Mouse (Mus musculus) heart, embryonic 15.5 days (tissue): Measurements from ENCODE around the gene Atp5d. TPM values are rescaled to one million over a fixed set of nuclear protein-coding genes. Genes with fewer than 3 reads are reported as not detected.

Source experiments
- ATAC-seq: fragments of 200-750 bp; cut with Nextera tagmentation; replicated peaks from 2 replicates; pipeline ENCODE4 v1.8.0; 2017; ENCODE audit warnings: low read depth, moderate TSS enrichment; ENCODE audit not compliant: insufficient number of reproducible peaks, insufficient read depth, low FRiP score
- H3K27ac ChIP-seq: fragments of 300-500 bp; sonication (generic); 2 replicates; pipeline ENCODE4 v1.5.1; 2015; ENCODE audit warnings: mild to moderate bottlenecking, inconsistent platforms
- H3K27me3 ChIP-seq: fragments of 300-500 bp; sonication (generic); 2 replicates; pipeline ENCODE4 v1.6.1; 2015; ENCODE audit warnings: inconsistent platforms
- H3K36me3 ChIP-seq: fragments of 300-500 bp; sonication (generic); 2 replicates; pipeline ENCODE4 v1.6.1; 2015; ENCODE audit warnings: mild to moderate bottlenecking, inconsistent platforms
- H3K4me1 ChIP-seq: fragments of 300-500 bp; sonication (generic); replicated peaks from 2 replicates; pipeline ENCODE4 v1.6.1; 2015; ENCODE audit warnings: inconsistent platforms
- H3K4me2 ChIP-seq: fragments of 300-500 bp; sonication (generic); 2 replicates; pipeline ENCODE4 v1.6.1; 2015; ENCODE audit warnings: inconsistent platforms, mild to moderate bottlenecking, moderate library complexity
- H3K4me3 ChIP-seq: fragments of 300-500 bp; sonication (generic); 2 replicates; pipeline ENCODE4 v1.5.1; 2015; ENCODE audit warnings: mild to moderate bottlenecking, inconsistent platforms
- H3K9ac ChIP-seq: fragments of 300-500 bp; sonication (generic); 2 replicates; pipeline ENCODE4 v1.6.1; 2015; ENCODE audit warnings: mild to moderate bottlenecking, inconsistent platforms
- H3K9me3 ChIP-seq: fragments of 300-500 bp; sonication (generic); replicated peaks from 2 replicates; pipeline ENCODE4 v1.6.1; 2016; ENCODE audit warnings: inconsistent platforms
- WGBS: fragments of 180-500 bp; shearing (Covaris S2); methylation state at CpG from one replicate; pipeline ENCODE4 v1.1.7; 2015; ENCODE audit warnings: mixed read lengths; 5-methylcytosine and 5-hydroxymethylcytosine counted together
- polyA plus RNA-seq: library from polyadenylated mRNA; unstranded; fragments of >200 nt; fragmentation: Nextera tagmentation; extraction: Ambion mirVana; gene quantifications from 2 replicates; pipeline ENCODE4 v1.2.1, GENCODE M21; 2015

The Atp5d gene
- polyA plus RNA-seq, 1 experiment from 2014 or later, result 962 TPM

DNA sequence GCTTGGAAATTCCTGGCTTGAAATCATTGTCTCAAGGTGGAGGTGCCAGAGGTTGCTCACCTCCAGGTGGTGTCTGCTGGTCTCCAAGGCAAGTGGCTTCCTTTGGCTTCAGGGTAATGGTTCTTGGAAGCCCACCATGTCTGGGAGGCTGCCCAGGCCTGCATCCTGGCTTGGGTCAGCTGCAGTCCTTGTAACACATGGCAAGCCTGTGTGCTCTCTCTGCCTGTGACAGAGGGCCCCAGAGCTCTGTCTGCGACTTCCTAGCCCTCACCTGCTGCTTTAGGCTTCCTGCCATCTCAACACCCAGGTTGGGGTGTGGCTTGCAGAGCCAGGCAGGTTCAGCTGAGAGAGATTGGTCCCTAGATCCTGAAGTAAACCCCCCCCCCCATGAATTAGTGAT, 20.7 kb upstream of the Atp5d start:
- Histone ChIP-seq H3K4me1 (peaks cover 48% of the 10 kb centered on the region), H3K27me3 (no peaks in the 10 kb centered on the region), H3K4me2 (peak overlapping the region; percentile 92), H3K36me3 (peaks cover 20% of the 10 kb centered on the region; the same call in 1 of the 2 replicates), H3K9ac (peak overlapping the region; percentile 95), H3K9me3 (no peaks in the 10 kb centered on the region), H3K4me3 (peak overlapping the region; percentile 95), H3K27ac (peak overlapping the region; percentile 86)
- ATAC-seq, result no peak
- WGBS, result 15% methylated on average over 1 of the region's 1 CpGs

DNA sequence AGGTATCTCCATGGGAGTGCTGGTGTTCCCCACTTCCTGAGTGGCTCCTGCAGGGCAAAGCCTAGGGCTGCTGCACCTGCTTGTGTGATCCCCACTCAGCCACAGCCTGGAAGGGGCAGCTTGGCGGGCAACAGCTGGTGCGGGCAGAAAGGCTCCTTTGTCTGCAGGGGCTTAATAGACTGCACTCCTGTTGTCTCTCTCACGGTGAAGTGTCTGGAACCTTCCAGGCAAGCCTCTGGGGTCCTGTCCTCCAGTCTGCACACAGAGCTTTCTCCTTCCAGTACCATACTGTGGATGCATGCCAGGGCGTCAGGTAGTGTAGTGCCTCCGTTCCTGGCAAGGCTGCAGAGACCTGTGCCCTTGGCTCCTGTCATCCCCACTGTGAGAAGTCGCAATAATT, 19.9 kb upstream of the Atp5d start:
- Histone ChIP-seq H3K36me3 (peaks cover 23% of the 10 kb centered on the region; the same call in 1 of the 2 replicates), H3K4me3 (peak overlapping the region; percentile 95)

DNA sequence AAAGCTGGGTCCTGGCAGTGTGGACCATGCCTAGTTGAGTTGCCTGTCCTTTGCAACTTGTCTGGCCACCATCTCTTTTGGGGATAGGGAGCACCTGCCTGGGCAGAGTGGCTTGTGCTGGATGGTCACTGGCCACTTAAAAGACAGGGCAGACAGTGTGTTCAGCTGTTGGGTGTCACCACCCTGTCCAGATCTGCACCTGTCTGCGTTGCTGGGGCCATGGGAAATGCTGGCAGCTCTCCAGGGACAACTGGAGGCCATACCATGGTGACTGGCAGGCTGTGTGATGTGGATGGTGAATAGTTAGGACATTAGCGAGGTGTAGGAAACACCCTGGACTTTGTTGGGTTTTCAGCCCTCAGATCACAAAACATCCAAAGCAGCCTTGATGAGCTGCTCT, 18.3 kb upstream of the Atp5d start:
- H3K4me2 ChIP-seq, result 0 out of 2 replicates have a peak overlapping the region, but pooled peaks have one; percentile 7
- WGBS, result 40% methylated on average over 2 of the region's 2 CpGs
- H3K27ac ChIP-seq, result 0 out of 2 replicates have a peak overlapping the region, but pooled peaks have one; percentile 33
- H3K27me3 ChIP-seq, result no peaks in the 10 kb centered on the region
- no peak overlapping the region for H3K4me3 ChIP-seq
- no peak for ATAC-seq
- H3K4me1 ChIP-seq, result peaks cover 51% of the 10 kb centered on the region
- H3K9ac ChIP-seq, result peak overlapping the region; percentile 33; the same call in 1 of the 2 replicates
- peaks cover 33% of the 10 kb centered on the region for H3K36me3 ChIP-seq
- no peaks in the 10 kb centered on the region for H3K9me3 ChIP-seq

More for the DNA sequence above, 19.9 kb upstream of the Atp5d start:
- peaks cover 52% of the 10 kb centered on the region for H3K4me1 ChIP-seq
- 0 out of 2 replicates have a peak overlapping the region, but pooled peaks have one; percentile 16 for H3K9ac ChIP-seq
- no peaks in the 10 kb centered on the region for H3K27me3 ChIP-seq
- no peak overlapping the region for H3K27ac ChIP-seq
- H3K4me2 ChIP-seq, result peak overlapping the region; percentile 92
- WGBS, result 75% methylated on average over 6 of the region's 6 CpGs
- no peaks in the 10 kb centered on the region for H3K9me3 ChIP-seq
- no peak for ATAC-seq

DNA sequence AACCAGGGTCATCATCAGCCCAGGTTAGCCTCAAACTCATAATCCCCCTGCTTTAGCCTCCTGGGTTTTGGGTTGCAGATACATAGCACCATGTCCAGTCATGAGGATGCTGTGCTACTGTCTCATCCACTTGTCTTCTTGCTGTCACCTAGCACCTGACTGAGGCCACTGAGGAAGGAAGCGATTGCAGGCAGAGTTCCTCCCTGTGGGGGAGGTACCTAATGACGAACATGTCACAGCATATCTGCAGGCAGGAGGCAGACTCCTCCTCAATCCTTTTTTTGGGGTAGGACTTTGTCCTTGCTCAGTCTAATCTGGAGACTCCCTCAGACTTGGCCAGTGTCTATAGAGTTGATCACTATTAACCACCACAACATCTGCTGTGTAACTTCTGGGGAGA, 16.8 kb upstream of the Atp5d start:
- H3K9me3 ChIP-seq, result no peaks in the 10 kb centered on the region
- no peaks in the 10 kb centered on the region for H3K27me3 ChIP-seq
- H3K4me2 ChIP-seq, result no peak overlapping the region
- H3K4me1 ChIP-seq, result peaks cover 51% of the 10 kb centered on the region
- 76% methylated on average over 2 of the region's 2 CpGs for WGBS
- H3K4me3 ChIP-seq, result no peak overlapping the region
- no peak overlapping the region for H3K27ac ChIP-seq
- H3K36me3 ChIP-seq, result peaks cover 45% of the 10 kb centered on the region
- ATAC-seq, result no peak
- no peak overlapping the region for H3K9ac ChIP-seq

DNA sequence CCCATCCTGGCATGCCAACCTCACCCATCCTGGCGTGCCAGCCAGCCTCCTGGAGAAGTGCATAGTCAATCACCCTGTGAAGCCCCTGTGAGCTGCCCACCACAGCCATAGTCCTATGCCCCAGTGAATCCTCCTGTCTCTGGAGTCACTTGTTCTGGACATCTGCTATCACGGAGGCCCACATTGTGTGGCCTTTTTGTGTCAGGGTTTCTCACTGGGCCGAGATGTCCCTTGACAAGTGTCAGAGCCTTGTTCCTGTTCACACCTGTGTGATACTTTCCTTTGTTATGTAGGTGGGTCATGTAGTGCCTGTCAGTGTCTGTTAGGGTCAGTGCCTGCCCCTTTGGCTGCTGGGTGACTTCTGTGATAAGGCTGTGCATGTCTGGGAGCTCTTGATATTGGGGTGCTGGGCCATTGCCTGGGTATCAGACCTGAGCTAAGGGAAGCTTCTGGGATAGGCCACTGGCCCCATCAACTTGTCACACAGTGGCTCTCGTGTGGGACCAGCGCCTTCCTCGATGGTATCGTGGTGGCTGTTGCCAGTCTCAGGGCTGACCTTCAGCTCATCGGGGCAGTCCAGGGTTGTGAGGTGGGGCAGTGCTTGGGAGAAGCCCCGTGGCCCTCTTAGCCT, 14.4 kb upstream of the Atp5d start:
- H3K4me1 ChIP-seq, result peaks cover 29% of the 10 kb centered on the region
- no peaks in the 10 kb centered on the region for H3K27me3 ChIP-seq
- no peaks in the 10 kb centered on the region for H3K9me3 ChIP-seq
- no peak overlapping the region for H3K9ac ChIP-seq
- H3K4me3 ChIP-seq, result no peak overlapping the region
- H3K4me2 ChIP-seq, result no peak overlapping the region
- H3K36me3 ChIP-seq, result peaks cover 67% of the 10 kb centered on the region
- WGBS, result 88% methylated on average over 9 of the region's 9 CpGs
- no peak for ATAC-seq
- H3K27ac ChIP-seq, result no peak overlapping the region

DNA sequence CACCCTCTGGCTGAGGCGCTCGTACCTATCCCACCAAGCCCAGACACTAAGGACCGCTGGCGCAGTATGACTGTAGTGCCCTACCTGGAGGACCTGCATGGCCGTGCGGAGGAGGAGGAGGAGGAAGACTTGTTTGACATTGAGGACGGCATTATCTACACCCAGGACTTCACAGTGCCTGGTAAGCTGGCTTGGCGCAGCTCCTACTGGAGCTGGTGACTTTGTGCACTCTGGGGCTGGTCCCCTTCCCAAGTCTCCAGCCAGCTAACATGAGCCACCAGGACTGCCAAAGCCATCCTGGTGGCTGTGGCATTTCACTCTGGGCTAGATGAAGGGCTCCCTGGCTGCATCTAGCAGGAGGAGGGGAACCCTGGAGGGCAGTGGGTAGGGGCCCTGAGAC, 10.5 kb upstream of the Atp5d start:
- Histone ChIP-seq H3K9ac (no peak overlapping the region), H3K36me3 (peaks cover 75% of the 10 kb centered on the region), H3K4me1 (peaks cover 28% of the 10 kb centered on the region), H3K27me3 (no peaks in the 10 kb centered on the region), H3K27ac (no peak overlapping the region), H3K4me3 (no peak overlapping the region), H3K9me3 (no peaks in the 10 kb centered on the region), H3K4me2 (no peak overlapping the region)
- 97% methylated on average over 8 of the region's 8 CpGs for WGBS
- no peak for ATAC-seq

DNA sequence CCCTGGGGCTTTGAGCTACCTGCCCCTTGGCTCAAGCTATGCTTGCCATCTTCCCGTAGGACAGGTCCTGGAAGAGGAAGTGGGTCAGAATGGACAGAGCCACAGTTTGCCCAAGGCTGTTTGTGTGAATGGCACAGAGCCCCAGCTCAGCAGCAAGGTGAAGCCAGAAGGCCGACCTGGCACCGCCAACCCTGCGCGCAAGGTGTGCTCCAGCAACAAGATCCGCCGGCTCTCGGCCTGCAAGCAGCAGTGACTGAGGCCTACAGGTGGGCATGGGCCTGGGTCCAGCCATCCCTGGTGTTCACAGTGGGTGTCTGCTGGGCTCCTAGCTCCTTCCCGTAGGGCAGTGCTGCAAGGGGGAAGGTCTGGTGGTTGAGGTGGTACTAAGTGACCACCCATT, 8.6 kb upstream of the Atp5d start:
- Histone ChIP-seq H3K4me3 (no peak overlapping the region), H3K9me3 (no peaks in the 10 kb centered on the region), H3K36me3 (peaks cover 64% of the 10 kb centered on the region), H3K4me1 (peaks cover 32% of the 10 kb centered on the region), H3K4me2 (no peak overlapping the region), H3K9ac (no peak overlapping the region), H3K27me3 (no peaks in the 10 kb centered on the region), H3K27ac (no peak overlapping the region)
- WGBS, result 93% methylated on average over 9 of the region's 9 CpGs
- no peak for ATAC-seq

DNA sequence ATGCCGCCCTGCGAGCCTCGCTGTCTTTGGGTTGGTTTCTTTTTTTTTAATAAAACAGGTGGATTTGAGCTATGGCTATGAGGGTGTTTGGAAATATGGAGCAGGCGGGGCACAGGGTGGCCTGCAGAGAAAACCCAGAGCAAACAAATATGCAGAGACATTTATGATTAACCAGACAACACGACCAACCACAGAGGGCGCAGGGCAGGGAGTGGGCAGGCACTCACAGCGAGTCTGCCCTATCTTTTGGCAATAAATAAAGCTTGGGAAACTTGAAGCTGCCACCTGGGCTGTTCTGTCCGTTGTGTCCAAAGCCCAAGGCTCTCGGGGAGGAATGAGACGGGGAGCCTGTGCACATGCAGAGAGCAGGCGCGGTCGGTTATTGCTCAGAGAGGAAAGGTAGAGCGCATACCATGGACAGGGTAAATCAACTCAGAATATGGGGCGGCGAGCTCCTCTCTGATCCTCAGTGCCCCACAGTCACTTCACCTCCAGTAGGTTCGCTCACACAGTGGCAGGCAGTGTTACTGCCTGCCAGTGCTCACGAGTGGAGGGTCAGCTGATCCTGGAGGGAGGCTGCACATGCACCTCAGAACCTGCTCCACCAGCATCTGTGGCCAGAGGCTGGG, 7.9 kb upstream of the Atp5d start:
- Histone ChIP-seq H3K9ac (no peak overlapping the region), H3K27me3 (no peaks in the 10 kb centered on the region), H3K4me3 (no peak overlapping the region), H3K4me2 (no peak overlapping the region), H3K27ac (no peak overlapping the region), H3K9me3 (no peaks in the 10 kb centered on the region), H3K4me1 (peaks cover 32% of the 10 kb centered on the region), H3K36me3 (peaks cover 62% of the 10 kb centered on the region)
- no peak for ATAC-seq
- 81% methylated on average over 18 of the region's 18 CpGs for WGBS

DNA sequence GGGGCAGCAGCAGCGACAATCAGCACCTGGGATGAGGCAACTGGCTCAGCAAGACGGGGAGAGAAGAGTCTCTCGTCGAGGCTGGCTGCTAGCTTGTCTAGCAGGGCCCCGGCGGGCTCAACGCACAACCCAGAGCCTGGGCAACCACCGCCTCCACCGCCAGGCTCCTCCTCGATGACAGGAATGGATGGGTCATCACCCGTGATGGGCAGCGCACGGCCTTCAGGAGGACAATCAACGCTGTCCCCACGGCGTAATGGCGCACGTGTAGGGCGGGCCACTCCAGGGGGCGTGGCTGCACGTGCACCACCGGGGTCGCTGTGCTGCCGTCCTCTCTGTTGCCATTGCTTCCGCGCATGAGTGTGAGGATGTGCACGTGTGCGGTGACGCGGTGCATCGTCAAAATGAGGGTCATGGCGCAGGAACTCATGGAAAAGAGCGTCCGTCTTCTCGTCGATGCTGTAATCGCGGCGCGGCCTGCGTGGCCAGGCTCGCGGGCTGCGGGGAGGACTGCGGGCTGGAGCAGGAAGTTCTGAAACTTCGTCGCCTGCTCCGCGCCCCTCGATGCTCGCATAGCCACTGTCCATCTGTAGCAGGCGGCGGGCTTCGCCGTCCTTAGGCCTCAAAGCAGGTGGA, 7.0 kb upstream of the Atp5d start:
- H3K36me3 ChIP-seq, result peaks cover 53% of the 10 kb centered on the region
- H3K9me3 ChIP-seq, result no peaks in the 10 kb centered on the region
- H3K4me3 ChIP-seq, result no peak overlapping the region
- no peak overlapping the region for H3K27ac ChIP-seq
- 0 out of 2 replicates have a peak, but pooled peaks cover 3% of the 10 kb centered on the region for H3K27me3 ChIP-seq
- ATAC-seq, result no peak
- H3K9ac ChIP-seq, result no peak overlapping the region
- WGBS, result 31% methylated on average over 55 of the region's 55 CpGs
- H3K4me1 ChIP-seq, result peaks cover 35% of the 10 kb centered on the region
- peak overlapping the region; percentile 8 for H3K4me2 ChIP-seq

DNA sequence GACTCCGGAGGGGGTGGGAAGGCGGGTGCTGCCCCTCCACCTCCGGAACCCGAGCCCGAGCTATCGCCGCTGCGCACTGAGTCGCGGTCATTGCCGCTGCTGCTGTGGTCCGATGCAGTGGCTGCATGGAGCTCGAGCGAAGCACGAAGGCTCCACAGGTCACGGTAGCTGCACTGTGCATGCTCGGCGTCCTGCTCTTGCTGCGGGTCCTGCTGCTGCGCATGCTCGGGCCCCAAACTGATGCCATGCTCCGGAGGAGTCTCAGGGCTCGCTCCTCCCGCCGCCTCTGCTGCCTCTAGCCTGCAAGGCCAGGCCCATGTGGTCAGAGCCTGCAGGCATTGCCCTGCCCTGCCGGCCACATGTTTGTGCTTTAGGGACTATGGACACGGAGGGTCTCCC, 6.5 kb upstream of the Atp5d start:
- H3K36me3 ChIP-seq, result peaks cover 47% of the 10 kb centered on the region
- no peak for ATAC-seq

DNA sequence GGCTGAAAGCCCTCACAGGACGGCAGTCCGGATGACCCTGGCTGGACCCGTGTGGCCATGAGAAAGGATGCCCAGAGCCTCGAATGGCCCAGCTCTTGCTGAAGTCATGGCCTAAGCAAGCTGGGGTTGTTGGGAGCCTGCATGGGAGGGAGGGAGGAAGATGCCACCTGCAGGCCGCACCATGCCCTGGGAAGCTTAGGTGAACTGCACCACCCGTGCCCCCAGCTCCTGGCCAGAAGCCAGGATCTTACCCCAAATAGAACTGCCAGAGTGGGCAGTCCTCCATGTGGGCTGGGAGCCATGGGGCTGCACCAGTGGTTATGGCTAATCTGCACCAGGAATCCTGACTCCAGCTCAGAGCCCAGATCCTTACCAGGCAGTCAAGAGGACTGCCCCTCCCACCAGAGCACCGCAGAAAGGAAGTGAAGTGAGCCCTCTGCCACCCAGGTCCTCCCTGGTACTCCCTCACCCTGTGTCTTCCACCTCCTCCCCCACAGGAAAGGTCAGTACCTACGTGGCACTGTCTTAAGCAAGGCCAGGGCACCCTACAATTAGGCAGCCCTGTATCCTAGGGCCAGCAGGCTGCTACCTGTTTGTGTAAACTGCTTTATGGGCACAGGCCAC, 5.1 kb upstream of the Atp5d start:
- H3K4me2 ChIP-seq, result no peak overlapping the region
- H3K27me3 ChIP-seq, result peaks cover 18% of the 10 kb centered on the region
- ATAC-seq, result peak; percentile 54
- H3K36me3 ChIP-seq, result peaks cover 33% of the 10 kb centered on the region
- WGBS, result 56% methylated on average over 8 of the region's 8 CpGs
- peaks cover 54% of the 10 kb centered on the region for H3K4me1 ChIP-seq
- no peaks in the 10 kb centered on the region for H3K9me3 ChIP-seq
- no peak overlapping the region for H3K4me3 ChIP-seq
- H3K27ac ChIP-seq, result peak overlapping the region; percentile 69
- H3K9ac ChIP-seq, result no peak overlapping the region

More for the DNA sequence above, 6.5 kb upstream of the Atp5d start:
- H3K9ac ChIP-seq, result no peak overlapping the region
- peaks cover 40% of the 10 kb centered on the region for H3K4me1 ChIP-seq
- 65% methylated on average over 27 of the region's 27 CpGs for WGBS
- H3K4me3 ChIP-seq, result no peak overlapping the region
- H3K9me3 ChIP-seq, result no peaks in the 10 kb centered on the region
- peaks cover 8% of the 10 kb centered on the region for H3K27me3 ChIP-seq
- peak overlapping the region; percentile 8; the same call in 1 of the 2 replicates for H3K4me2 ChIP-seq
- H3K27ac ChIP-seq, result no peak overlapping the region
